Mouse (Mus musculus) liver, adult 2 months (tissue): ENCODE data around the gene Rasal2. TPM values are rescaled to one million over a fixed set of nuclear protein-coding genes. Genes with fewer than 3 reads are reported as not detected.

Experiments
- DNase-seq: peaks from one replicate; pipeline ENCODE4 v3.0.0-alpha.2; 2011; ENCODE audit warnings: low read depth, low spot score; ENCODE audit errors: extremely low read depth
- H3K27ac ChIP-seq: fragments of 200-500 bp; replicated peaks from 2 replicates; pipeline ENCODE4 v1.5.1; 2012; ENCODE audit warnings: low read depth, mild to moderate bottlenecking, control low read depth, inconsistent platforms, low read length; ENCODE audit not compliant: insufficient read depth
- H3K27me3 ChIP-seq: fragments of 200-500 bp; 2 replicates; pipeline ENCODE4 v1.6.1; 2012; ENCODE audit warnings: mild to moderate bottlenecking, moderate library complexity, low read length, inconsistent platforms; ENCODE audit not compliant: control insufficient read depth, insufficient read depth
- H3K36me3 ChIP-seq: fragments of 200-500 bp; 2 replicates; pipeline ENCODE4 v1.6.1; 2012; ENCODE audit warnings: low read length, inconsistent platforms; ENCODE audit not compliant: control insufficient read depth, insufficient read depth
- H3K4me1 ChIP-seq: fragments of 200-500 bp; 2 replicates; pipeline ENCODE4 v1.6.1; 2011; ENCODE audit warnings: low read length; ENCODE audit not compliant: control insufficient read depth, insufficient read depth
- H3K4me3 ChIP-seq: fragments of 200-500 bp; 2 replicates; pipeline ENCODE4 v1.5.1; 2011; ENCODE audit warnings: low read depth, mild to moderate bottlenecking, control low read depth, low read length, moderate library complexity; ENCODE audit not compliant: insufficient read depth
- H3K79me2 ChIP-seq: fragments of 200-500 bp; 2 replicates; pipeline ENCODE4 v1.6.1; 2012; ENCODE audit warnings: inconsistent platforms, mild to moderate bottlenecking, low read length, moderate library complexity; ENCODE audit not compliant: control insufficient read depth, insufficient read depth
- H3K9ac ChIP-seq: fragments of 200-500 bp; 2 replicates; pipeline ENCODE4 v1.6.1; 2012; ENCODE audit warnings: low read depth, mild to moderate bottlenecking, control low read depth, inconsistent platforms, low read length
- CTCF ChIP-seq: fragments of 200-500 bp; IDR thresholded peaks from 2 replicates; pipeline ENCODE4 v1.5.1; 2011; ENCODE audit warnings: low read depth, low read length, control low read depth
- POLR2A ChIP-seq: fragments of 200-500 bp; IDR thresholded peaks from 2 replicates; pipeline ENCODE4 v1.6.1; 2011; ENCODE audit warnings: low read length, control low read depth; ENCODE audit not compliant: insufficient read depth; ENCODE audit errors: extremely low read depth
- WGBS: fragments of 180-500 bp; shearing (Covaris S2); methylation state at CpG from one replicate; pipeline ENCODE4 v1.1.7; 2018; 5-methylcytosine and 5-hydroxymethylcytosine counted together
- polyA plus RNA-seq: library from polyadenylated mRNA; depleted of rRNA; stranded (reverse); fragments of >200 nt; gene quantifications from 2 replicates; pipeline ENCODE4 v1.2.3, GENCODE M21; 2012
- total RNA-seq: library from RNA; depleted of rRNA; stranded (reverse); fragments of >200 nt; gene quantifications from 2 replicates; pipeline ENCODE4 v1.2.3, GENCODE M21; 2014

Gene Rasal2
- total and polyA plus RNA-seq, 2 experiments: 1.2 to 10.2 TPM

- Histone ChIP-seq H3K27ac (peak overlapping the region; percentile 71), H3K4me3 (no peak overlapping the region), H3K36me3 (no peaks in the 10 kb centered on the region), H3K27me3 (no peaks in the 10 kb centered on the region), H3K4me1 (peaks cover 5% of the 10 kb centered on the region; the same call in 1 of the 2 replicates), H3K79me2 (no peaks in the 10 kb centered on the region), H3K9ac (no peak overlapping the region)
- TF ChIP-seq POLR2A: no peak
- no peak for TF ChIP-seq CTCF
- peak; percentile 39 for DNase-seq
- WGBS: 69% methylated on average over 13 of the region's 13 CpGs
These were observed 32.4 kb upstream of the Rasal2 start for GRCm38 (mm10) chr1:157444632-157445300.

GRCm38 (mm10) chr1:157443723-157444561 lies 31.5 kb upstream of the Rasal2 start:
- Histone ChIP-seq H3K4me1 (peaks cover 5% of the 10 kb centered on the region; the same call in 1 of the 2 replicates), H3K79me2 (no peaks in the 10 kb centered on the region), H3K27ac (peak overlapping the region; percentile 87), H3K9ac (no peak overlapping the region), H3K4me3 (no peak overlapping the region), H3K36me3 (no peaks in the 10 kb centered on the region), H3K27me3 (no peaks in the 10 kb centered on the region)
- no peak for DNase-seq
- 61% methylated on average over 19 of the region's 19 CpGs for WGBS
- no peak for TF ChIP-seq CTCF
- no peak for TF ChIP-seq POLR2A

GRCm38 (mm10) chr1:157443026-157443722 lies 30.8 kb upstream of the Rasal2 start:
- no peak overlapping the region for H3K4me3 ChIP-seq
- no peaks in the 10 kb centered on the region for H3K79me2 ChIP-seq
- peak overlapping the region; percentile 61 for H3K27ac ChIP-seq
- H3K36me3 ChIP-seq: no peaks in the 10 kb centered on the region
- no peaks in the 10 kb centered on the region for H3K27me3 ChIP-seq
- TF ChIP-seq CTCF (no peak), POLR2A (no peak)
- H3K4me1 ChIP-seq: peaks cover 4% of the 10 kb centered on the region; the same call in 1 of the 2 replicates
- H3K9ac ChIP-seq: no peak overlapping the region
- no peak for DNase-seq
- 51% methylated on average over 14 of the region's 14 CpGs for WGBS

DNA sequence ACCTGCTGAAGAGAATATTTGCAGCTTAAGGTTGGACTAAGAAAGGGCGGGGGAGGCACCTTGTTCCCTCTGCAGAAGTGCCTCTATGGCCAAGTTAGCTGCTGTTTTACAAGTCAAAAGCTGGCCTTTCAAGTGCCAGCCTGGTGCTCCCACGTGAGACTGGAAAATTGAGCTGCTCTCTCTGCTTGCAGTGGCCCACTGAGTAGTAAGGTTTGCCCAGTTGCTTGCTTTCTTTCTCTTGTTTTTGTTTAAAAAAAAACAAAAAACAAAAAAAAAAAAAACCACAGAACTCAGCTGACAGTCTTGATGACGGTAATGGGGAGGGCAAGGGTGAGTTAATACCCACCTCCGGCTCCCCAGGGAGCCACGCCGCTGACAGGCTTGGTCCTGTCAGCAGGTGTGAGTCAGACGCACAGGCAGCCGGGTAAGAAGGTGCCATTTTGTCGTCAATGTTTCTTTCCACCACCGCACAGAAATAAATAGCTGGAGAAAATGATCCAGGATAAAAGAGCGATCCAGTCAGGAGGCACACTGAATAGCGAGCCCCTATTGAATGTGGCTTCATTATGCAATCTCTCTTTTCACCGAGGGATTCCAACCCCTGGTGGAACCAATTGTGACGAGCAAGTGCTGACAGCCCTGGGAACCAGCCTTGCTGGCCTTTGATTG lies 27.7 kb upstream of the Rasal2 start:
- TF ChIP-seq CTCF (no peak), POLR2A (no peak)
- DNase-seq: no peak
- Histone ChIP-seq H3K9ac (no peak overlapping the region), H3K4me1 (no peaks in the 10 kb centered on the region), H3K79me2 (no peaks in the 10 kb centered on the region), H3K4me3 (no peak overlapping the region), H3K27ac (no peak overlapping the region), H3K27me3 (no peaks in the 10 kb centered on the region), H3K36me3 (no peaks in the 10 kb centered on the region)
- WGBS: 32% methylated on average over 14 of the region's 14 CpGs

DNA sequence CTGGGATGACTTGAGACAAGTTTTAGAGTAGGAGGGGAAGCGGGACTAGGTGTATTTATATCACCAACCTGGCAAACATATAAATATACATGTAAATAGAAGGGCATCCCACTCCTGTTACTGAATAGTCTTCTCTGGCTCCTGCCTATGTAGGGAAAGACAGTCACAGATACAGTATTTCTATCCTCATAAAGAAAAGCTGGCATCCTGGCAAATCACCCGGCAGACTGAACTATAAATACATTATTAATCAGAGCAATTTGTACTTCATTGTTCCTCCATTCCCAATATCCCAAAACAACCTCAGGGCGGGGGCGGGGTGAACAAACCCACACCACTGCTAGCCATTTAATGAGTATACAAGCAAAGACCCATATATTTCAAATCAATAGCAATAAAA lies 26.7 kb upstream of the Rasal2 start:
- Histone ChIP-seq H3K9ac (no peak overlapping the region), H3K27ac (no peak overlapping the region), H3K4me1 (no peaks in the 10 kb centered on the region), H3K79me2 (no peaks in the 10 kb centered on the region), H3K27me3 (no peaks in the 10 kb centered on the region), H3K4me3 (no peak overlapping the region), H3K36me3 (no peaks in the 10 kb centered on the region)
- 92% methylated on average over 4 of the region's 4 CpGs for WGBS
- no peak for DNase-seq
- TF ChIP-seq CTCF (no peak), POLR2A (no peak)
